Mouse (Mus musculus): Measurements from ENCODE around the gene Fam167b. TPM values are rescaled to one million over a fixed set of nuclear protein-coding genes. Genes with fewer than 3 reads are reported as not detected.

Gene Fam167b
- total RNA-seq (2023) = not detected

DNA sequence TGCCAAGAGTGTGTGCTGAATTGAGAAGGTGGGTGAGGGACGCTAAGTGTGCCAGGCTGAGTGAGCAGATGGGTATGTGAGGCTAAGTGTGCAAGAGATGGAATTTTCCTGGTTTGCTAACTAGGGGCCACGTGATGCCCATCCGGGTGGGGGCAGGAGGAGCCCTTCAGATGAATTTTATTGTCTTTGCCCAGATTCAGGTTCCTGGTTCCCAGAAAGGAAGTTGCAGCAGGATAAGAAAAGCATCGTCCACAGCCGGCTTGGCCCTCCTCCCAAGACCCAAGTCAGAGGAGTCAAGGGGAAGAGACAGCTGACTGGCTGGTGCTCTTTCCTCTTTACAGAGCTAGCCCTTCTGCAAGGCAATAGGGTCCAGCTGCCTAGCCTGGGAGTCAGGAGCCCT is at the start of gene Fam167b:
TSS of gene Fam167b (minus strand) at position 84 of the 400 bp plus-strand sequence.

GRCm38 (mm10) chr4:129623681-129624091 is 45.3 kb upstream of the Fam167b start, which contains the start of gene Ccdc28b:
TSS of gene Ccdc28b (minus strand) at chr4:129623947.

GRCm38 (mm10) chr4:129618786-129619691 is 40.7 kb upstream of the Fam167b start, which contains the start of gene Iqcc:
TSS of gene Iqcc (minus strand) at chr4:129619099.

GRCm38 (mm10) chr4:129614093-129614492 is 35.7 kb upstream of the Fam167b start, which contains the start of gene Dcdc2b:
TSS of gene Dcdc2b (minus strand) at chr4:129614257.

DNA sequence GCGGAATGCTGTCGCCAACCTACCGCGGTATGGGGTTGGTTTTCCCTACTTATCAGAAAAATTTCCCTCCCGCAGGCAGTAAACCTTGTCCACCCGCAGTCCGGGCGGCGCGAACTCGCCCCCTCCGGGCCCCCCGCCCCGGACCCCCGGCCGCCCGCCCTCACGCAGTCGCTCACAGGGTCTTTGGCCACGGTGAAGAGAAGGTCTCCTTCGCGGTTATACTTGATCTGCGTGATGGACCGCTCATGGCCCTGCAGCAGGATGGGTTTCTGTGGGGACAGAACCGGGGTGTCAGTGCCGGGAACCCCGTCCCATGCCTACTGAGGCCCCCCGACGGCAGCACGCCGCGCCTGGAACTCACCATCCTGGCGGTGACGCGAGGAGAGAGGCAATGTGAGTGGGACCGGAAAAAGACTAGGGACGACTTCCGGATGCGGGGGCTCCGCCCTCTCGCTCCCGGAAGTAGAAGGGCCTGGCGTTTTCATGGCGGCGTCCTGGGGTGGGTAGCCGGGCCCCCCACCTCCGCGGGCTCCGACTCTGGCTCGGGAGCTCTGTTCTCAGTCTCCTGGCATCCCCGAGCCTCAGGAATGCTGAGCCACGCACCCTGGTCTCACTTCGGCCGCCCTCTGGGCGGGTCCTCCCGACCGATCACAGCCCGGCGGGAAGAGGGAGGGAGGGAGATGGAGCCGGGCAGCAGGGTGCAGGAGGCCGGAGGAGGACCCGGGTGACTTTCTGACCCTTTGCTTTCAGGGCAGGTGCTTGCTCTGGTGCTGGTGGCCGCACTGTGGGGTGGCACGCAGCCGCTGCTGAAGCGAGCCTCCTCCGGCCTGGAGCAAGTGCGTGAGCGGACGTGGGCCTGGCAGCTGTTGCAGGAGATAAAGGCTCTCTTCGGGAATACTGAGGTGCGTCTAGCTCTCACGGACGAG is 22.1 kb upstream of the Fam167b start, which contains the start of the genes Eif3i and Tmem234:
TSS of gene Eif3i (minus strand) at position 416 of the 926 bp plus-strand sequence.
TSS of gene Tmem234 (plus strand) at position 436 of the 926 bp plus-strand sequence.

GRCm38 (mm10) chr4:129573430-129573829 is 4.9 kb downstream of the Fam167b start, which contains the start of gene Lck:
TSS of gene Lck (minus strand) at chr4:129573641.

GRCm38 (mm10) chr4:129542592-129543141 is 35.7 kb downstream of the Fam167b start, which contains the start of gene Hdac1:
TSS of gene Hdac1 (minus strand) at chr4:129542713.

Other genes with a start within 250 kb of the Fam167b start
- 100 to 1,000 TPM; 110 to 145 TPM for gene Rbbp4, start 243.2 kb downstream of the Fam167b start, total RNA-seq (2023)
- 10 to 100 TPM; 23.7 to 24.7 TPM for gene Zbtb8os, start 242.9 kb downstream of the Fam167b start, total RNA-seq (2023)
- gene Zbtb8a, start 200.4 kb downstream of the Fam167b start, total RNA-seq (2023) = 1 to 10 TPM in 1 of 2 experiments, under 1 TPM in 1; 0.73 to 1.4 TPM
- not detected for gene Zbtb8b, start 137.7 kb downstream of the Fam167b start, total RNA-seq (2023)
- 10 to 100 TPM; 88.5 to 95.7 TPM for gene Bsdc1, start 117.0 kb downstream of the Fam167b start, total RNA-seq (2023)
- not detected for gene Tssk3, start 87.5 kb downstream of the Fam167b start, total RNA-seq (2023)
- gene Fam229a, start 87.4 kb downstream of the Fam167b start, total RNA-seq (2023) = under 1 TPM in 1 of 2 experiments, not detected in 1; 0.73 TPM
- gene Marcksl1, start 65.0 kb downstream of the Fam167b start, total RNA-seq (2023) = 10 to 100 TPM; 73.9 to 96.8 TPM
- 10 to 100 TPM; 63.3 to 68.1 TPM for gene Hdac1, start 35.8 kb downstream of the Fam167b start, total RNA-seq (2023)
- 1 to 10 TPM; 1.2 to 2.3 TPM for gene Lck, start 4.9 kb downstream of the Fam167b start, total RNA-seq (2023)
- 10 to 100 TPM; 70.5 to 73.8 TPM for gene Eif3i, start 22.1 kb upstream of the Fam167b start, total RNA-seq (2023)
- gene Tmem234, start 22.1 kb upstream of the Fam167b start, total RNA-seq (2023) = 10 to 100 TPM; 73.8 to 94.1 TPM
- gene Dcdc2b, start 35.7 kb upstream of the Fam167b start, total RNA-seq (2023) = under 1 TPM in 1 of 2 experiments, not detected in 1; 0.93 TPM
- gene Iqcc, start 40.5 kb upstream of the Fam167b start, total RNA-seq (2023) = 10 to 100 TPM in 1 of 2 experiments, 1 to 10 TPM in 1; 9.8 to 10.2 TPM
- 10 to 100 TPM; 39.0 to 44.5 TPM for gene Ccdc28b, start 45.4 kb upstream of the Fam167b start, total RNA-seq (2023)
- 10 to 100 TPM; 35.0 to 37.1 TPM for gene Txlna, start 62.5 kb upstream of the Fam167b start, total RNA-seq (2023)
- gene Kpna6, start 94.2 kb upstream of the Fam167b start, total RNA-seq (2023) = 10 to 100 TPM; 27.1 to 33.3 TPM
- gene Tmem39b, start 118.3 kb upstream of the Fam167b start, total RNA-seq (2023) = 10 to 100 TPM in 1 of 2 experiments, 1 to 10 TPM in 1; 7.9 to 11.2 TPM
- 10 to 100 TPM; 67.3 to 81.5 TPM for gene Khdrbs1, start 163.8 kb upstream of the Fam167b start, total RNA-seq (2023)
- gene Ptp4a2, start 232.7 kb upstream of the Fam167b start, total RNA-seq (2023) = 100 to 1,000 TPM; 147 to 187 TPM

All from neutrophil, adult 59 days (primary cell).